Mouse (Mus musculus) midbrain, embryonic 11.5 days (tissue): Measurements from ENCODE around the gene Miga2. TPM values are rescaled to one million over a fixed set of nuclear protein-coding genes. Genes with fewer than 3 reads are reported as not detected.

Experiments used
- ATAC-seq: fragments of 200-750 bp; cut with Nextera tagmentation; 2 replicates; pipeline ENCODE4 v1.8.0; 2017; ENCODE audit warnings: moderate TSS enrichment, moderate library complexity; ENCODE audit not compliant: low FRiP score
- DNase-seq: peaks from one replicate; pipeline ENCODE4 v3.0.0; 2015; ENCODE audit warnings: low spot score; ENCODE audit errors: missing footprints
- H3K27ac ChIP-seq: fragments of 300-500 bp; sonication (generic); 2 replicates; pipeline ENCODE4 v1.5.1; 2014; ENCODE audit warnings: low read depth, low read length
- H3K27me3 ChIP-seq: fragments of 300-500 bp; sonication (generic); 2 replicates; pipeline ENCODE4 v1.6.1; 2014; ENCODE audit warnings: mild to moderate bottlenecking, low read length, moderate library complexity, mixed read lengths; ENCODE audit not compliant: control insufficient read depth, insufficient read depth
- H3K36me3 ChIP-seq: fragments of 300-500 bp; sonication (generic); 2 replicates; pipeline ENCODE4 v1.6.1; 2014; ENCODE audit warnings: mild to moderate bottlenecking, low read length, moderate library complexity, mixed read lengths; ENCODE audit not compliant: control insufficient read depth, insufficient read depth
- H3K4me1 ChIP-seq: fragments of 300-500 bp; sonication (generic); 2 replicates; pipeline ENCODE4 v1.6.1; 2014; ENCODE audit warnings: low read length; ENCODE audit not compliant: control insufficient read depth, insufficient read depth
- H3K4me2 ChIP-seq: fragments of 300-500 bp; sonication (generic); 2 replicates; pipeline ENCODE4 v1.6.1; 2014; ENCODE audit warnings: mild to moderate bottlenecking, moderate library complexity
- H3K4me3 ChIP-seq: fragments of 300-500 bp; sonication (generic); 2 replicates; pipeline ENCODE4 v1.5.1; 2014; ENCODE audit warnings: low read depth, low read length
- H3K9ac ChIP-seq: fragments of 300-500 bp; sonication (generic); 2 replicates; pipeline ENCODE4 v1.6.1; 2014; ENCODE audit warnings: low read length
- H3K9me3 ChIP-seq: fragments of 300-500 bp; sonication (generic); 2 replicates; pipeline ENCODE4 v1.6.1; 2016; ENCODE audit warnings: low read length; ENCODE audit not compliant: control insufficient read depth
- WGBS: fragments of 180-500 bp; shearing (Covaris S2); extraction: QIAGEN DNeasy Blood & Tissue Kit; methylation state at CpG from one replicate; pipeline ENCODE4 v1.1.7; 2014; 5-methylcytosine and 5-hydroxymethylcytosine counted together
- microRNA-seq: library from miRNA; unstranded; fragments of <30 nt; microRNA quantifications from one replicate; pipeline ENCODE4, GENCODE M21; 2017
- polyA plus RNA-seq: library from polyadenylated mRNA; unstranded; fragments of >200 nt; fragmentation: Nextera tagmentation; extraction: Ambion mirVana; gene quantifications from 2 replicates; pipeline ENCODE4 v1.2.1, GENCODE M21; 2014

Gene Miga2
- polyA plus RNA-seq, 1 experiment from 2014 or later: 16.6 TPM

DNA sequence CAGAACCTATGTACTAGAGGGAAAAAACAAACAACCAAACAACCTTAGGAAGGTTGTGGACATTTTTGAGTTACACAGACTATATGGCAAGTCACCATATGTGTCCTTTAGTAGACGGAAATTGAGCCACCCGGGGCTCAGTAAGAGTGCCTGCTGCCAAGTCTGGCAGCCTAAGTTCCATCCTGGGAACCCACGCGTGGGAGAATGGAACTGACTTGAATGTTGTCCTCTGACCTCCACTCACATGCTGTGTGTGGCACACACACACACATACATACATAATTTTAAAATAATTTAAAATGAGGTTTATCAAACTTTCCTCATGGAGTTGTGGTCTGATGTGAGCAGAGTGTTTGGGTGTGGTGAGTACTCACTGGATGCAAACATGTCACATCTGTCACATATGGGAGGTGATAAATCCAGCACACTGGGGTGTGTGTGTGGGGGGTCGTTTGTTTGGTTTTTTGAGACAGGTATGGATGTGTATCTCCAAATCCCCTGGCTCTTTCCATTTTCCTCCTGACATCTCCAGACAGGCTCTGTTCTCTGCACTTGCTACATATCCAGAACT lies 53.6 kb downstream of the Miga2 start:
- Histone ChIP-seq H3K4me3 (no peak overlapping the region), H3K4me1 (peaks cover 24% of the 10 kb centered on the region; the same call in 1 of the 2 replicates), H3K4me2 (no peak overlapping the region), H3K27ac (no peak overlapping the region), H3K9me3 (no peaks in the 10 kb centered on the region), H3K9ac (no peak overlapping the region), H3K36me3 (no peaks in the 10 kb centered on the region), H3K27me3 (no peaks in the 10 kb centered on the region)
- ATAC-seq: no peak
- WGBS: 73% methylated on average over 5 of the region's 5 CpGs
- DNase-seq: no peak

DNA sequence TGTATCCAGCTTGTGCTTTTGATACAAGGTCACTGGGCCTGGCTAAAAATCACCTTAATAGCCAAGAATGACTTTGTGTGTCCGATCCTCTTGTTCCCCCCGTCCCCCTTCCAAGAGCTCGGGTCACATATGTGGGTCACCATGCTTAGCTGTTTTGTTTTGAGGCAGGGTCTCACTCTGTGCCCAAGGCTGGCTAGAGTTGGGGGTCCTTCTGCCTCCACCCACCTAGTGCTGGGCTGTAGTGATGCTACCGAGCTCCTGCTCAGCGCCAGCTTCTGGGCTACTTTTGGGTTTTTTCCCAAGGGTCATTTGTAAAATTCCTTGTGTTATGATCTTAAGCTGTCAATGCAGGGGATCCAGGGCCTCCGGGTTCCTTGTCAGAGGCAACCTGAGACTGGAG lies 54.2 kb downstream of the Miga2 start:
- Histone ChIP-seq H3K27ac (no peak overlapping the region), H3K36me3 (no peaks in the 10 kb centered on the region), H3K4me1 (peaks cover 24% of the 10 kb centered on the region; the same call in 1 of the 2 replicates), H3K4me2 (no peak overlapping the region), H3K9me3 (no peaks in the 10 kb centered on the region), H3K9ac (peak overlapping the region; percentile 27; the same call in 1 of the 2 replicates), H3K27me3 (no peaks in the 10 kb centered on the region), H3K4me3 (no peak overlapping the region)
- WGBS: 82% methylated on average over 6 of the region's 6 CpGs
- ATAC-seq (no peak), DNase-seq (no peak)

DNA sequence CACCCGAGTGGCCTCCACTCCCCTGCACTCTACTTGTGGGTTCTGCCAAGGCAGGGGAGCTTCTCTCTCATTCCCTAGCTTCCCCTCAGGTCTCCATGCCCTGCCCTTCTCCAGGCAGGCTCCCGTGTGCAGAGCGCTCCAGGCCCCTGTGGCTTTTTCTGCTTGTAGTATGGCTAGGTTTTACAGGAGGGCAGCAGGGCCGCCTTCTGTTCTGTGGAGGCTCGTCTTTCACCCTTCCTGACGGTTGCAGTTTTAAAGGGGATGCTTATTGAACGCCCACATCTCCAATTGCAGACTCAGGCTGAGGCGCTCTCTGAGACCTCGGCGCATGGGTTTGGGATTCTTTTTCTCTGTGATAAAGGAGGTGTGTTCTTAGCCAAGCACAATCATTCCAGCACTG lies 55.1 kb downstream of the Miga2 start:
- Histone ChIP-seq H3K4me1 (peaks cover 24% of the 10 kb centered on the region; the same call in 1 of the 2 replicates), H3K9me3 (no peaks in the 10 kb centered on the region), H3K9ac (0 out of 2 replicates have a peak overlapping the region, but pooled peaks have one; percentile 27), H3K27me3 (no peaks in the 10 kb centered on the region), H3K4me3 (no peak overlapping the region), H3K36me3 (no peaks in the 10 kb centered on the region), H3K27ac (no peak overlapping the region), H3K4me2 (no peak overlapping the region)
- ATAC-seq (no peak), DNase-seq (no peak)
- 41% methylated on average over 10 of the region's 10 CpGs for WGBS

DNA sequence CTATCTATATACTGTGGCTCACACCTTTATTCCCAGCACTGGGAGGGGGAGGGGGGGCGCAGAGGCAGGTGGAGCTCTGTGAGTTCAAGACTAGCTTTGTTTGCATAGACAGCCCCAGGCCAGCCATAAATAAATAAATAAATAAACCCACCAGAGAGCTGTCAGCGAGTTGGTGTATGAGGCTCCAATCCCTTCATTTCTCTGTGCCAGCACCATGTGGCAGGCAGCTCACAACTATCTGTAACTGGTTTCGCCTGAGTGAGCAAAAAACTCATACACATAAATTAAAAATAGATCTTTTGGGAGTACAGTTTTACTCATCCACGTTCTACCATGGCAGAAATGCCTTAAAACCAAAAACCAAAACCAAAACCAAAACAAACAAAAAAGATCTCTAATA lies 57.4 kb downstream of the Miga2 start:
- peaks cover 1% of the 10 kb centered on the region for H3K36me3 ChIP-seq
- DNase-seq (peak; percentile 51), ATAC-seq (no peak)
- H3K27ac ChIP-seq: no peak overlapping the region
- H3K4me3 ChIP-seq: no peak overlapping the region
- no peak overlapping the region for H3K9ac ChIP-seq
- peaks cover 16% of the 10 kb centered on the region; the same call in 1 of the 2 replicates for H3K4me1 ChIP-seq
- H3K9me3 ChIP-seq: no peaks in the 10 kb centered on the region
- WGBS: 77% methylated on average over 4 of the region's 4 CpGs
- no peak overlapping the region for H3K4me2 ChIP-seq
- H3K27me3 ChIP-seq: no peaks in the 10 kb centered on the region

DNA sequence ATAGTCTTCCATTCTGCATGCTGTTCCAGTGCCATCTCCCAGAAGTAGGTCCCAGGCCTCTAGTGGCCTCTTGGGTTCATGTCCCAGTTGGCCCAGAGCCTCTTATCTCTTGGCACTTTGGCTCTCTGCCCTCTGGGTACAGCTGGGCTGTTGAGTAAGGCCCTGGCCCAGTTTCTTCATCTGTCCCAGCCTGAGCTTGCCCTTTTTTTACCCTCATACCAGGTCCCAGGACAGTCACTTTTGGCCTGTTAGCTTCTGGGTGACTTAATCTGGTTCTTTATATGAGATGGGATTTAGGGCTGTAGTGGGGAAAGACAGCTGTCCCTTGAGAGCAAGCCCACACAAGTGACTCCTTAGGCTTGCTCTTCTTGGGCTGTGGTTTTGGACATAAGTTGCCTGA lies 65.1 kb downstream of the Miga2 start:
- Histone ChIP-seq H3K4me1 (no peaks in the 10 kb centered on the region), H3K4me3 (no peak overlapping the region), H3K9ac (no peak overlapping the region), H3K27me3 (no peaks in the 10 kb centered on the region), H3K27ac (no peak overlapping the region), H3K9me3 (no peaks in the 10 kb centered on the region), H3K36me3 (peaks cover 25% of the 10 kb centered on the region), H3K4me2 (no peak overlapping the region)
- DNase-seq (peak; percentile 47), ATAC-seq (no peak)

Small RNA genes within 50 kb of the gene (microRNA-seq; reads per million reads assigned to microRNA genes)
- gene Gm47292: not detected

Other genes with a start within 250 kb of the Miga2 start
- gene Zer1, start 239.6 kb upstream of the Miga2 start, polyA plus RNA-seq: 5.1 and 6.0 TPM in 2 replicates
- gene Tbc1d13, start 230.5 kb upstream of the Miga2 start, polyA plus RNA-seq: 12.1 and 13.3 TPM in 2 replicates
- 11.6 and 13.7 TPM in 2 replicates for gene Endog, start 192.7 kb upstream of the Miga2 start, polyA plus RNA-seq
- gene Spout1, start 185.8 kb upstream of the Miga2 start, polyA plus RNA-seq: 65.0 and 69.8 TPM in 2 replicates
- 8.2 and 9.6 TPM in 2 replicates for gene Kyat1, start 158.4 kb upstream of the Miga2 start, polyA plus RNA-seq
- 49.2 and 51.7 TPM in 2 replicates for gene Lrrc8a, start 126.5 kb upstream of the Miga2 start, polyA plus RNA-seq
- 0.05 and 0.21 TPM in 2 replicates for gene Gm28035, start 123.7 kb upstream of the Miga2 start, polyA plus RNA-seq
- 2.9 and 3.5 TPM in 2 replicates for gene Phyhd1, start 98.0 kb upstream of the Miga2 start, polyA plus RNA-seq
- not detected in 2 replicates for gene Gm28038, start 83.2 kb upstream of the Miga2 start, polyA plus RNA-seq
- gene Dolk, start 77.9 kb upstream of the Miga2 start, polyA plus RNA-seq: 23.6 and 25.7 TPM in 2 replicates
- 46.0 and 53.7 TPM in 2 replicates for gene Nup188, start 77.8 kb upstream of the Miga2 start, polyA plus RNA-seq
- 42.0 and 48.1 TPM in 2 replicates for gene Sh3glb2, start 4.9 kb upstream of the Miga2 start, polyA plus RNA-seq
- 41.1 and 45.8 TPM in 2 replicates for gene Dolpp1, start 28.0 kb downstream of the Miga2 start, polyA plus RNA-seq
- gene Crat, start 51.6 kb downstream of the Miga2 start, polyA plus RNA-seq: 23.7 and 24.2 TPM in 2 replicates
- 50.7 and 54.3 TPM in 2 replicates for gene Ptpa, start 51.8 kb downstream of the Miga2 start, polyA plus RNA-seq
- gene Ier5l, start 110.0 kb downstream of the Miga2 start, polyA plus RNA-seq: 4.9 and 5.0 TPM in 2 replicates
- gene Cstad, start 230.8 kb downstream of the Miga2 start, polyA plus RNA-seq: 0.21 and 0.74 TPM in 2 replicates